Mouse (Mus musculus) forebrain, embryonic 15.5 days (tissue): ENCODE results near the gene Abcb7. TPM values are rescaled to one million over a fixed set of nuclear protein-coding genes. Genes with fewer than 3 reads are reported as not detected.

Experiments used
- ATAC-seq: fragments of 200-750 bp; cut with Nextera tagmentation; replicated peaks from 2 replicates; pipeline ENCODE4 v1.8.0; 2017; ENCODE audit warnings: mild to moderate bottlenecking, moderate TSS enrichment, moderate library complexity
- H3K27ac ChIP-seq: fragments of 300-500 bp; sonication (generic); replicated peaks from 2 replicates; pipeline ENCODE4 v1.5.1; 2015; ENCODE audit warnings: mild to moderate bottlenecking, inconsistent platforms
- H3K27me3 ChIP-seq: fragments of 300-500 bp; sonication (generic); 2 replicates; pipeline ENCODE4 v1.6.1; 2015; ENCODE audit warnings: inconsistent platforms
- H3K36me3 ChIP-seq: fragments of 300-500 bp; sonication (generic); 2 replicates; pipeline ENCODE4 v1.6.1; 2015; ENCODE audit warnings: mild to moderate bottlenecking, inconsistent platforms
- H3K4me1 ChIP-seq: fragments of 300-500 bp; sonication (generic); 2 replicates; pipeline ENCODE4 v1.6.1; 2015; ENCODE audit warnings: inconsistent platforms
- H3K4me2 ChIP-seq: fragments of 300-500 bp; sonication (generic); replicated peaks from 2 replicates; pipeline ENCODE4 v1.6.1; 2015; ENCODE audit warnings: mild to moderate bottlenecking, inconsistent platforms
- H3K4me3 ChIP-seq: fragments of 300-500 bp; sonication (generic); 2 replicates; pipeline ENCODE4 v1.5.1; 2015; ENCODE audit warnings: mild to moderate bottlenecking, inconsistent platforms
- H3K9ac ChIP-seq: fragments of 300-500 bp; sonication (generic); replicated peaks from 2 replicates; pipeline ENCODE4 v1.6.1; 2015; ENCODE audit warnings: mild to moderate bottlenecking, inconsistent platforms
- H3K9me3 ChIP-seq: fragments of 300-500 bp; sonication (generic); 2 replicates; pipeline ENCODE4 v1.6.1; 2016; ENCODE audit warnings: inconsistent platforms
- WGBS: fragments of 180-500 bp; shearing (Covaris S2); methylation state at CpG from one replicate; pipeline ENCODE4 v1.1.7; 2015; ENCODE audit warnings: mixed read lengths; 5-methylcytosine and 5-hydroxymethylcytosine counted together
- polyA plus RNA-seq: library from polyadenylated mRNA; unstranded; fragments of >200 nt; fragmentation: Nextera tagmentation; extraction: Ambion mirVana; gene quantifications from 2 replicates; pipeline ENCODE4 v1.2.1, GENCODE M21; 2015

Gene Abcb7
- polyA plus RNA-seq, 1 experiment from 2014 or later, result 9.5 TPM

DNA sequence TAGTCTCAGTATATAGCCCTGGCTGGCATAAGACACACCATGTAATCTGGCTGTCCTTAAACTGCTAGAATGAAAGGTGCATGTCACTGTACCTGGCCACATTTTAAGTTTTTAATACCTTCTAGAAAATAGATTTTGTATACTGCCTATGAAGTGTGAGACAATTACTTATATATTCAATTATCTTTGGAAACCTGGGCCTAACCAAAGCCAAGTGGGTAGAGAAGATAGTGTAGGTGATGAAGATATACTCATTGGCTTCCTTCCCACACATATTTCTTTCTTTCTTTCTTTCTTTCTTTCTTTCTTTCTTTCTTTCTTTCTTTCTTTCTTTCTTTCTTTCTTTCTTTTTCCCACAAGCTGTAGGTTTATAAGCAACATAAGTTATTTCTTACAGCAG lies 121.9 kb downstream of the Abcb7 start:
- Histone ChIP-seq H3K4me1 (no peaks in the 10 kb centered on the region), H3K4me2 (no peak overlapping the region), H3K9ac (no peak overlapping the region), H3K27ac (no peak overlapping the region), H3K9me3 (no peaks in the 10 kb centered on the region), H3K36me3 (no peaks in the 10 kb centered on the region), H3K4me3 (no peak overlapping the region), H3K27me3 (no peaks in the 10 kb centered on the region)
- no peak for ATAC-seq

GRCm38 (mm10) chrX:104279828-104280227 lies 133.8 kb downstream of the Abcb7 start:
- Histone ChIP-seq H3K36me3 (no peaks in the 10 kb centered on the region), H3K27me3 (no peaks in the 10 kb centered on the region), H3K4me3 (no peak overlapping the region), H3K27ac (no peak overlapping the region), H3K4me1 (no peaks in the 10 kb centered on the region), H3K9ac (no peak overlapping the region), H3K4me2 (no peak overlapping the region), H3K9me3 (no peaks in the 10 kb centered on the region)
- no peak for ATAC-seq
- 86% methylated on average over 1 of the region's 1 CpGs for WGBS

- Histone ChIP-seq H3K4me3 (no peak overlapping the region), H3K9ac (no peak overlapping the region), H3K9me3 (no peaks in the 10 kb centered on the region), H3K27me3 (no peaks in the 10 kb centered on the region), H3K4me2 (no peak overlapping the region), H3K4me1 (no peaks in the 10 kb centered on the region), H3K36me3 (no peaks in the 10 kb centered on the region), H3K27ac (no peak overlapping the region)
- ATAC-seq, result no peak
- WGBS, result 67% methylated on average over 2 of the region's 2 CpGs
Observed at GRCm38 (mm10) chrX:104264371-104264770, 149.3 kb downstream of the Abcb7 start.

DNA sequence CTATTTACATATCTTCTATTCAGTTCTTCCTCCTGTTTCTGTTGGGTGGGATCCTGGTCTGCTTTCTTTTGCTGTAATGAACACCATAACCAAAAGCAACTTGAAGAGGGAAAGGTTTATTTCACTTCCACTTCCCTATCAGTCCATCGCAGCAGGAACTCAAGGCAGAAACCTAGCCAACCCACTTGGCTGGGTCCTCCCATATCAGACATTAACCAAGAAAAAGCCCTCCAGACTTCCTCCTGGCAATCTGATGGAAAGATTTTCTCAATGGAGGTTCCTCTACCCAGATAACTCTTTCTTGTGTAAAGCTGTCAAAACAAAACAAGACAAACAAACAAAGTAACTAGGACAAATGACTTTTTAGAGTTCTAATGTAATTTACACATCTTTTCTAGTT lies 151.2 kb downstream of the Abcb7 start:
- no peaks in the 10 kb centered on the region for H3K27me3 ChIP-seq
- H3K9me3 ChIP-seq, result no peaks in the 10 kb centered on the region
- no peak overlapping the region for H3K4me2 ChIP-seq
- no peak overlapping the region for H3K27ac ChIP-seq
- no peak overlapping the region for H3K9ac ChIP-seq
- no peak overlapping the region for H3K4me3 ChIP-seq
- WGBS, result 87% methylated on average over 1 of the region's 1 CpGs
- H3K4me1 ChIP-seq, result no peaks in the 10 kb centered on the region
- ATAC-seq, result no peak
- no peaks in the 10 kb centered on the region for H3K36me3 ChIP-seq

DNA sequence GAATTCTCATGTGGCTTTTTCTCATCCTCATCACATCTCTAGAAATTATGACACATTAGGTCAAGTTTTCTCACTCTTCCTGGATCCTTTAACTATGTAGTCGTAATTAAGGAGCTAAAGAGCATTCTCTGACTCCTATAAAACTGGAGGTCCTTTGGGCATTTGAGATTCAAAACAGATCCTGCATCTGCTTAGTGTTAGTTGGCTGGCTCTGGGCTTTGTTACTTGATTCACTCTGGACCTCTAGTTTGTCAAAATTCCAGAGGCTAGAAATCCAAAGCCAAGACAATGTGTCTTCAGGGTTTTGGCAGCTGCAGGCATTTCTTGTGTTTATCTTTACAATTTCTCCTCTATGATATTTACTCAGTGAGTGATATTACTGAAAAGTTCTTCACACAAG lies 157.1 kb downstream of the Abcb7 start:
- ATAC-seq, result no peak
- H3K9ac ChIP-seq, result no peak overlapping the region
- H3K27ac ChIP-seq, result no peak overlapping the region
- H3K36me3 ChIP-seq, result no peaks in the 10 kb centered on the region
- H3K27me3 ChIP-seq, result no peaks in the 10 kb centered on the region
- no peak overlapping the region for H3K4me2 ChIP-seq
- no peaks in the 10 kb centered on the region for H3K9me3 ChIP-seq
- no peaks in the 10 kb centered on the region for H3K4me1 ChIP-seq
- WGBS, result 63% methylated on average over 1 of the region's 1 CpGs
- no peak overlapping the region for H3K4me3 ChIP-seq

Other genes with a start within 250 kb of the Abcb7 start
- gene Nexmif, start 212.7 kb downstream of the Abcb7 start, polyA plus RNA-seq, result 17.0 and 17.8 TPM in 2 replicates
- 1.1 and 1.5 TPM in 2 replicates for gene Uprt, start 69.0 kb upstream of the Abcb7 start, polyA plus RNA-seq